Mouse (Mus musculus) C2C12 (cell line): ENCODE measurements around the gene Ank.

Experiments
- CEBPB ChIP-seq: IDR thresholded peaks from one replicate; pipeline ENCODE4 v1.6.1; 2011; ENCODE audit warnings: low read depth, mild to moderate bottlenecking, control low read depth, moderate library complexity
- CTCF ChIP-seq: IDR thresholded peaks from one replicate; pipeline ENCODE4 v1.5.1; 2011; ENCODE audit not compliant: control insufficient read depth, insufficient read depth, insufficient read length
- MAX ChIP-seq: IDR thresholded peaks from one replicate; pipeline ENCODE4 v1.6.1; 2011; ENCODE audit warnings: mild to moderate bottlenecking, control low read depth
- MYOD1 ChIP-seq: IDR thresholded peaks from one replicate; pipeline ENCODE4 v1.6.1; 2011; ENCODE audit warnings: low read depth; ENCODE audit not compliant: control insufficient read depth, insufficient read length
- MYOG ChIP-seq: IDR thresholded peaks from one replicate; pipeline ENCODE4 v1.6.1; 2011; ENCODE audit not compliant: control insufficient read depth, insufficient read length; ENCODE audit errors: extremely low read depth
- USF1 ChIP-seq: IDR thresholded peaks from one replicate; pipeline ENCODE4 v1.6.1; 2011; ENCODE audit warnings: low read depth, mild to moderate bottlenecking, control low read depth, moderate library complexity

DNA sequence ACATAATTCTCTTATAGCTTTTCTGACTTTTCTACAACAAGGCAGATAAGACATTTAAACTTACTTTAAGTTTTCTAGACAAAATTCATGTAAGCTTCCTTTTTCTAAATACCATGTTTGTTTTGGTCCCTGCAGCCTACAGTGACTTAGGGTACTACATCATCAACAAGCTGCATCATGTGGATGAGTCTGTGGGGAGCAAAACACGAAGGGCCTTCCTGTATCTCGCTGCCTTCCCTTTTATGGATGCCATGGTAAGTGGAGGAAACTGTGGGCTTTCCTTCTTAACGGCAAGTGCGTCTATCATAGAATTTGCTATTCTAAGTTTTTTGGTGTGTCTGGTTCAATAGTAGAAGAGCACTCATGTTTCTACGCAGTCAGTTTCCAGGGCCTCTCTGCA, 87.1 kb downstream of the Ank start:
- TF ChIP-seq CTCF, result no peak
- no peak for TF ChIP-seq MAX
- TF ChIP-seq USF1, result no peak
- no peak for TF ChIP-seq CEBPB
- no peak for TF ChIP-seq MYOD1
- TF ChIP-seq MYOG, result no peak
